Mouse (Mus musculus) left cerebral cortex, adult 2 months (tissue): Measurements from ENCODE around the gene Scamp3. TPM values are rescaled to one million over a fixed set of nuclear protein-coding genes. Genes with fewer than 3 reads are reported as not detected.

Experiments
- DNase-seq, 2 experiments: peaks; one replicate each; pipeline ENCODE4 v3.0.0; 2021 to 2022; ENCODE audit warnings: low spot score in 2 of 2, mixed read lengths in 1 of 2; ENCODE audit errors: extremely low spot score in 1 of 2
- H3K27ac ChIP-seq: fragments of 200-600 bp; 2 replicates; pipeline ENCODE4 v1.8.1; 2022
- H3K4me3 ChIP-seq: fragments of 200-600 bp; 2 replicates; pipeline ENCODE4 v1.8.1; 2022
- CTCF ChIP-seq: fragments of 200-600 bp; IDR thresholded peaks from 2 replicates; pipeline ENCODE4 v1.8.1; 2022; ENCODE audit warnings: antibody characterized with exemption, mild to moderate bottlenecking, moderate library complexity
- intact Hi-C: fragments of 180-260 bp; cut with DNase I; formaldehyde crosslinking; loops from one replicate; pipeline ENCODE4 v1.15.1; 2025
- total RNA-seq, 2 experiments: library from RNA; stranded (reverse); gene quantifications; 2 replicates each; pipeline ENCODE4 v1.2.3; 2021

The Scamp3 gene
- total RNA-seq, 2 experiments from 2014 or later, result 64.0 to 64.7 TPM

GRCm38 (mm10) chr3:89221167-89221566 is 43.9 kb downstream of the Scamp3 start:
- TF ChIP-seq CTCF, result no peak
- Histone ChIP-seq H3K4me3 (no peak overlapping the region), H3K27ac (peak overlapping the region; percentile 57)
- peak in 1 of 2 experiments; percentile 37 for DNase-seq
- intact Hi-C loops, result no loop called here

DNA sequence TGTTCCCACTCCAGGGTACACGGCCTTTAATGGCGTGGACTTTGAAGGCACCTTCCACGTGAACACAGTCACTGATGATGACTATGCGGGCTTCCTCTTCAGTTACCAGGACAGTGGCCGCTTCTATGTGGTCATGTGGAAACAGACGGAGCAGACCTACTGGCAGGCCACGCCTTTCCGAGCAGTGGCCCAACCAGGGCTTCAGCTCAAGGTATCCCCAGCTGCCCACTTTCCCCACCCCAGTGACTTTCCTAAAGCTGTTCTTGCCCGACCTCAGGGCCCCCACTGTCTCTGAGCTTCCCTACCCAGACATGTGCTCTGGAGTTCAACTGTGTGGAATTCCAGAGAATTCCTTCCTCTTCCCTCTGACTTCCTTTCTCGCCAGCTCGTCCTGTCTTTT is 47.5 kb downstream of the Scamp3 start:
- H3K4me3 ChIP-seq, result peak overlapping the region; percentile 53; the same call in 1 of the 2 replicates
- intact Hi-C loops, result no loop called here
- peak overlapping the region; percentile 74 for H3K27ac ChIP-seq
- no peak for TF ChIP-seq CTCF
- no peak for DNase-seq

DNA sequence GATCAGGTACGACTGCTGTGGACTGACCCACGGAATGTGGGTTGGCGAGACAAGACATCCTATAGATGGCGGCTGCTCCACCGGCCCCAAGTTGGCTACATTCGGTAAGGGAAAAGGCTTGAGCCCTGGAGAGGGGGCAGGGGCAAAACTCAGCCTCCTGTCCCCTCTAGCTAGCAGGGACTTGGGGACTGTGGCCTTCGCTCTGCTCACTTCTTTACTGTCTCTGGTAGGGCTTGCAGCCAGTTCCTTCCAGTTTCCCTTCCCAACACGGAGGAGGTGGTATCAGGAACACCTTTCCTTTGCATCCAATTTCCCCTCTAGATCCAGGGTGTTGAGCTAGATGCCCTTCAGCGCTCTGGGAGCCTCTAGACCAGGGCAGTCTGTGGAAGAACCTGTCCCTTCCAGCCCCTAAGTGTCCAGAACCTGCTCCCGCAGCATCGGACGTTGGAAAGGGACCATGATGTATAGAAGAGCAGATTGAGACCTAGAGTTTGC is 48.1 kb downstream of the Scamp3 start:
- TF ChIP-seq CTCF, result no peak
- intact Hi-C loops, result no loop called here
- no peak for DNase-seq
- peak overlapping the region; percentile 74 for H3K27ac ChIP-seq
- H3K4me3 ChIP-seq, result peak overlapping the region; percentile 53

DNA sequence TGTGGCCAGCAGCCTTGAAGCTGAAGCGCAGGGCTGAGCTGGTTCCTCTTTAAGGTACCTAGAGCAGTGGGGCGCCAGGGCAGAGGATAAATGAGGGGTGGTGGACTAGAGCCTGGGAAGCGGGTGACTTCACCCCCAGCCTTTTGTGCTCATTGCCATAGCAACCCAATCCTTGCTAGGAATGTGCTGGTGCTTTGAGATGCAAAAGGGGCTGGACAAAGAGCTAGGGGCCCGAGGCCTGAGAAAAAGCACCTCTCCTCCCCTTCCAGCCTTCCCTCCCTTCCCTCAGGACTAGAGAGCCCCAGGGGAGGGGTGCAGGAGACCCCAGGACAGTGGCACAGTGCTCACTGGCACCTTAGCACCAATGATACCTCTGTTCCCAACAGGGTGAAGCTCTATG is 48.6 kb downstream of the Scamp3 start:
- peak overlapping the region; percentile 74 for H3K27ac ChIP-seq
- H3K4me3 ChIP-seq, result peak overlapping the region; percentile 53
- no peak for TF ChIP-seq CTCF
- peak in 1 of 2 experiments; percentile 27 for DNase-seq
- intact Hi-C loops, result no loop called here

GRCm38 (mm10) chr3:89226361-89226760 is 49.1 kb downstream of the Scamp3 start:
- TF ChIP-seq CTCF, result no peak
- DNase-seq, result peak in 1 of 2 experiments; percentile 9
- Histone ChIP-seq H3K4me3 (peak overlapping the region; percentile 53), H3K27ac (peak overlapping the region; percentile 74)
- intact Hi-C loops, result no loop called here

- DNase-seq, result peak in 1 of 2 experiments; percentile 20
- Histone ChIP-seq H3K4me3 (peak within 1 kb of the TSS; percentile 53), H3K27ac (peak within 1 kb of the TSS; percentile 82)
- no peak for TF ChIP-seq CTCF
- intact Hi-C loops, result no loop called here
Measured at GRCm38 (mm10) chr3:89226900-89227299, 49.6 kb downstream of the Scamp3 start, which contains the start of gene Mtx1. Gene Mtx1, minus strand, starts transcription at chr3:89227088.

DNA sequence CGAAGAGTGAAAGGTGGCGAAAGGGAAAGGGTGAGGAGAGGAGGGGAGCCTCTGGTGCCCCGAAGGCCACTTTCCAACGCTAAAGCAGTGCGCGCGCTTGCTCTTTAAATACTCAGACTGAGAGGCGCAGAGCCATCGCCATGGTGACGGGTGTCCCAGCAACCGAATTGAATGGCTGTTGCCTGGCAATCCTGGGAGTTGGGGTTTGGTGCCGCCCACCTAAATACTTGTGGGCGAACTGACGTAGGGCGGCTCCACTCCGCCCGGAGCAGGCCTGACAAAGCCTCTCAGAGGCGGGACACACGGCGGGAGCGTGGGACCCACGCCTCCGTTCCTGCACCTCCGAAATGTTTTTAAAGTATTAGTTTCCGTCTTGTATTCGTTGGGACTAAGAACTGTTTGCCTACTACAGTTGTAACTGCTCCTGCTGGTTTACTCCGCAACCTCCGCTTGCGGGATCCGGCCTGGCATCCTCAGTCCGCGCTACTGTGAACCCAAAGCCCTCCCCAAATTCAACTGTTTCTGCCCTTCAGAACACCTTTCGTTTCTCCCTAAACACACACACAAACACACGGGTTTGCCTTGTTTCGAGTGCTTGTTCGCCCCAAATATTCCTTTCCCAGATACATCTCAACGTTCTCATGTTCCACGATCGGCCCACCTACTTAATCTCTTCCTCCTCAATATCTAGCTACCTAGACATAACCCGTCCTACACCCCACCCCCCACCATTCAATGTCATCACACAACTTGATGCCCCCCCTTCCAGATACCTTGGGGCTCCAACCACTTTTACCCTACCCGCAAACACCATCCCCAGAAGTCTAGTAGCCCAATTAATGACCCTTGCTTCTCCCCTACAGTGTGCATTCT is 50.3 kb downstream of the Scamp3 start:
- intact Hi-C loops, result loop anchor here (2.0 kb wide), 1 partner anchor 15 kb away; no protein-coding TSS in a partner anchor
- peak; percentile 88 to 92 for DNase-seq
- H3K4me3 ChIP-seq, result peak overlapping the region; percentile 53
- no peak for TF ChIP-seq CTCF
- peak overlapping the region; percentile 82 for H3K27ac ChIP-seq

DNA sequence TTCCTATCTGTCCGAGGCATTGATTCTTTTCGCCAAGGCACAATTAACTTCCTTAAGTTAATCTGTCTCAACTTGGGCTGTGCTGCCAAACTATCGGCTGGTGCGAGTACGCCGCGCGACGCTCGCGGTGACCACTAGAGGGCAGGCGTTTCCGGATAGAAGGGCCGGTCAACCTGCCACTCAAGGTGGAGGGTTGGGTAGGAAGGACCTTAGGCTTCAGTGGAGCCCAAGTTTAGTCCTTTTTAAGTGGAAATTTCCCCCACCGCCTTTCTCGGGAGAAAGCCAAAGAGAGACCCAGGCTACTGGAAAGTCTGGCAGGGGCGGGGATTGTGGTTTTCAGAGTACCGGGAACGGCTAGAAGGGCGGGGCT is 50.9 kb downstream of the Scamp3 start:
- 0 out of 2 replicates have a peak overlapping the region, but pooled peaks have one; percentile 65 for H3K27ac ChIP-seq
- peak; percentile 97 for TF ChIP-seq CTCF
- peak overlapping the region; percentile 53 for H3K4me3 ChIP-seq
- intact Hi-C loops, result loop anchor here (2.0 kb wide), 1 partner anchor 15 kb away; no protein-coding TSS in a partner anchor
- peak; percentile 81 to 91 for DNase-seq

DNA sequence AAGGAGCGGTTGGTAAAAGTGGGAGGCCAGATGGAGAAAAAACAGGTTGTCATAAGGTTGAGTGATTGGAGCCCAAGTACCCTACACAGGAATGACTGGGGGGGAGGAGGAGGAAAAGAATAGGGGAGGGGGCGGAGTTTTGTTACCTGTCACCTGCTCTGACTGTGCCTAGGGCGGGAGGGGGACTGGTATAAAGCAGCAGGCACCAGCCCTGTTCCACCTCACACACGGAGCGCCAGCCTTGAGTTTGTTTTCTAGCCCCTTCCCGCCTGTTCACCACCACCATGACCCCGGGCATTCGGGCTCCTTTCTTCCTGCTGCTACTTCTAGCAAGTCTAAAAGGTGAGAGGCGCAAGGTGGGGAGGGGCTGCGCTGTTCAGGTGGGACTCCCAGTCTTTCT is 51.6 kb downstream of the Scamp3 start, which contains the start of gene Muc1:
Muc1 (plus strand) TSS at position 222 of the 400 bp plus-strand sequence.
- peak within 1 kb of the TSS; percentile 82 for H3K27ac ChIP-seq
- TF ChIP-seq CTCF, result no peak
- DNase-seq, result peak in 1 of 2 experiments; percentile 9
- peak within 1 kb of the TSS; percentile 53 for H3K4me3 ChIP-seq
- intact Hi-C loops, result loop anchor here (2.0 kb wide), 1 partner anchor 14 kb away; no protein-coding TSS in a partner anchor

GRCm38 (mm10) chr3:89229276-89229675 is 52.0 kb downstream of the Scamp3 start:
- H3K27ac ChIP-seq, result no peak overlapping the region
- intact Hi-C loops, result loop anchor here (2.0 kb wide), 1 partner anchor 14 kb away; no protein-coding TSS in a partner anchor
- no peak overlapping the region for H3K4me3 ChIP-seq
- TF ChIP-seq CTCF, result no peak
- no peak for DNase-seq

DNA sequence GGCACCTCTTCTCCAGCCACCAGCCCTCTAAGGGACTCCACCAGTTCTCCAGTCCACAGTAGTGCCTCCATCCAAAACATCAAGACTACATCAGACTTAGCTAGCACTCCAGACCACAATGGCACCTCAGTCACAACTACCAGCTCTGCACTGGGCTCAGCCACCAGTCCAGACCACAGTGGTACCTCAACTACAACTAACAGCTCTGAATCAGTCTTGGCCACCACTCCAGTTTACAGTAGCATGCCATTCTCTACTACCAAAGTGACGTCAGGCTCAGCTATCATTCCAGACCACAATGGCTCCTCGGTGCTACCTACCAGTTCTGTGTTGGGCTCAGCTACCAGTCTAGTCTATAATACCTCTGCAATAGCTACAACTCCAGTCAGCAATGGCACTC is 53.3 kb downstream of the Scamp3 start:
- no peak for TF ChIP-seq CTCF
- Histone ChIP-seq H3K4me3 (no peak overlapping the region), H3K27ac (no peak overlapping the region)
- DNase-seq, result no peak
- intact Hi-C loops, result no loop called here

GRCm38 (mm10) chr3:89231345-89231744 is 54.1 kb downstream of the Scamp3 start:
- Histone ChIP-seq H3K27ac (no peak overlapping the region), H3K4me3 (no peak overlapping the region)
- no peak for DNase-seq
- intact Hi-C loops, result no loop called here
- no peak for TF ChIP-seq CTCF
